Mouse (Mus musculus) lung, adult 18-20 months (tissue): ENCODE measurements at regions not wholly inside any gene's neighbourhood (a gene's known extent, or its start where the extent isn't known, plus 50 kb on each side); places are given as distances from the start of the nearest gene placed in this dataset.
"Not testable (repeated sequence)": the region's sequence is repeated elsewhere in the genome, so short reads cannot be mapped to it uniquely, and the experiment has no call there.

ENCODE experiments used
- DNase-seq, 2 experiments: peaks; one replicate each; pipeline ENCODE4 v3.0.0; 2022; ENCODE audit warnings: mixed read lengths in 2 of 2

GRCm38 (mm10) chr6:149246166-149246701 lies 57.7 kb upstream of the Amn1 start:
- DNase-seq, result no peak

- DNase-seq, result not testable (repeated sequence)
Observed at GRCm38 (mm10) chr6:149245716-149246115, 57.2 kb upstream of the Amn1 start.

GRCm38 (mm10) chr6:149244159-149244558 lies 55.6 kb upstream of the Amn1 start:
- DNase-seq, result no peak

GRCm38 (mm10) chr6:149243384-149243783 lies 54.9 kb upstream of the Amn1 start:
- DNase-seq, result no peak

- DNase-seq, result peak in 1 of 2 experiments; percentile 43
Observed at GRCm38 (mm10) chr6:149238333-149238732, 49.8 kb upstream of the Amn1 start.
